Mouse (Mus musculus) cortical plate, adult 2 months (tissue): ENCODE results near the gene Cdk10.

ENCODE experiments used
- CTCF ChIP-seq: fragments of 200-500 bp; IDR thresholded peaks from 2 replicates; pipeline ENCODE4 v1.5.1; 2011; ENCODE audit warnings: mild to moderate bottlenecking, control low read depth, low read length; ENCODE audit not compliant: insufficient read depth; ENCODE audit errors: extremely low read depth
- POLR2A ChIP-seq: fragments of 200-500 bp; IDR thresholded peaks from 2 replicates; pipeline ENCODE4 v1.6.1; 2011; ENCODE audit warnings: mild to moderate bottlenecking, low read length, control low read depth; ENCODE audit not compliant: insufficient read depth; ENCODE audit errors: extremely low read depth

GRCm38 (mm10) chr8:123193771-123194170 is 30.9 kb upstream of the Cdk10 start:
- TF ChIP-seq CTCF (no peak), POLR2A (no peak)
